In genomic region chr11:103292152-103292889, GRCm38 (mm10) we compare ENCODE assay signal across 8 mouse cellular contexts. TPM values are rescaled to one million over a fixed set of nuclear protein-coding genes. Genes with fewer than 3 reads are reported as not detected.
DNase-seq lines count a peak whose midpoint lies in the region; ATAC-seq and TF ChIP-seq lines count a peak whose summit lies in the region.

No protein-coding gene starts in this region.

- peak; percentile 67; the same call in 1 of the 2 replicates for ATAC-seq in hindbrain, postnatal 0 days
- ATAC-seq in hindbrain, embryonic 12.5 days (ENCODE audit: low FRiP score), result no peak
- ATAC-seq in heart, embryonic 11.5 days (replicated peaks; ENCODE audit: insufficient number of reproducible peaks, low FRiP score, low TSS enrichment), result no peak
- peak; percentile 76 for ATAC-seq in limb, embryonic 12.5 days (ENCODE audit: insufficient number of reproducible peaks, insufficient read depth, low FRiP score, low TSS enrichment, low read depth)
- ATAC-seq in monocyte, adult 5-6 weeks (replicated peaks; ENCODE audit: insufficient number of reproducible peaks, low FRiP score, low TSS enrichment, poor library complexity, severe bottlenecking), result no peak

- peak; percentile 42 for DNase-seq in hindbrain, postnatal 0 days (ENCODE audit: low spot score)
- peak; percentile 24 for DNase-seq in brain, adult 2 months (ENCODE audit: low read depth, low spot score)
- peak; percentile 52 to 79 for DNase-seq in urinary bladder, postnatal 36 days (ENCODE audit: low spot score in 2 of 2)
- no peak for DNase-seq in cerebellum, postnatal 4 days (ENCODE audit: low spot score in 2 of 2)

- no peaks in the 10 kb centered on the region for H3K36me3 ChIP-seq in hindbrain, postnatal 0 days (ENCODE audit: insufficient read depth, low read length)
- no peaks in the 10 kb centered on the region for H3K36me3 ChIP-seq in hindbrain, embryonic 12.5 days
- H3K36me3 ChIP-seq in heart, embryonic 11.5 days (ENCODE audit: control insufficient read depth, insufficient read depth, low read length), result no peaks in the 10 kb centered on the region
- H3K36me3 ChIP-seq in limb, embryonic 12.5 days, result no peaks in the 10 kb centered on the region

- WGBS in hindbrain, postnatal 0 days, result 22% methylated on average over 14 of the region's 14 CpGs
- 29% methylated on average over 14 of the region's 14 CpGs for WGBS in hindbrain, embryonic 12.5 days
- WGBS in heart, embryonic 11.5 days (ENCODE audit: insufficient replicate concordance), result 15% methylated on average over 14 of the region's 14 CpGs
- WGBS in limb, embryonic 12.5 days, result 7% methylated on average over 14 of the region's 14 CpGs

- no peak overlapping the region for H3K4me2 ChIP-seq in hindbrain, postnatal 0 days (ENCODE audit: low read depth, low read length)
- no peak overlapping the region for H3K4me2 ChIP-seq in hindbrain, embryonic 12.5 days (replicated peaks)
- H3K4me2 ChIP-seq in heart, embryonic 11.5 days, result peak overlapping the region; percentile 12
- H3K4me2 ChIP-seq in limb, embryonic 12.5 days, result peak overlapping the region; percentile 42

- H3K27me3 ChIP-seq in hindbrain, postnatal 0 days (ENCODE audit: insufficient read depth, low read length), result no peaks in the 10 kb centered on the region
- H3K27me3 ChIP-seq in hindbrain, embryonic 12.5 days, result no peaks in the 10 kb centered on the region; the same call in 1 of the 2 replicates
- no peaks in the 10 kb centered on the region for H3K27me3 ChIP-seq in heart, embryonic 11.5 days (ENCODE audit: control insufficient read depth, insufficient read depth, low read length)
- H3K27me3 ChIP-seq in limb, embryonic 12.5 days, result no peaks in the 10 kb centered on the region

- no peak for TF ChIP-seq CTCF in hindbrain, postnatal 0 days (IDR thresholded peaks at IDR 0.05; ENCODE audit: low read depth)

- no peak overlapping the region for H3K4me3 ChIP-seq in hindbrain, postnatal 0 days (ENCODE audit: low read length)
- H3K4me3 ChIP-seq in hindbrain, embryonic 12.5 days, result no peak overlapping the region
- no peak overlapping the region for H3K4me3 ChIP-seq in heart, embryonic 11.5 days (ENCODE audit: low read depth, low read length)
- 0 out of 2 replicates have a peak overlapping the region, but pooled peaks have one; percentile 6 for H3K4me3 ChIP-seq in limb, embryonic 12.5 days (replicated peaks)

- H3K9ac ChIP-seq in hindbrain, postnatal 0 days (replicated peaks; ENCODE audit: low read length), result no peak overlapping the region
- H3K9ac ChIP-seq in hindbrain, embryonic 12.5 days, result no peak overlapping the region
- no peak overlapping the region for H3K9ac ChIP-seq in heart, embryonic 11.5 days (ENCODE audit: low read depth, low read length)
- H3K9ac ChIP-seq in limb, embryonic 12.5 days (replicated peaks), result no peak overlapping the region

- H3K27ac ChIP-seq in hindbrain, postnatal 0 days, result peak overlapping the region; percentile 5; the same call in 1 of the 2 replicates
- H3K27ac ChIP-seq in hindbrain, embryonic 12.5 days, result no peak overlapping the region
- no peak overlapping the region for H3K27ac ChIP-seq in heart, embryonic 11.5 days (ENCODE audit: low read depth, low read length)
- peak overlapping the region; percentile 36 for H3K27ac ChIP-seq in limb, embryonic 12.5 days

- H3K4me1 ChIP-seq in hindbrain, postnatal 0 days (ENCODE audit: insufficient read depth, low read length), result no peaks in the 10 kb centered on the region
- H3K4me1 ChIP-seq in hindbrain, embryonic 12.5 days, result peaks cover 5% of the 10 kb centered on the region; the same call in 1 of the 2 replicates
- peaks cover 6% of the 10 kb centered on the region for H3K4me1 ChIP-seq in heart, embryonic 11.5 days (ENCODE audit: control insufficient read depth, insufficient read depth, low read length)
- H3K4me1 ChIP-seq in limb, embryonic 12.5 days (replicated peaks), result peaks cover 17% of the 10 kb centered on the region

- H3K9me3 ChIP-seq in hindbrain, postnatal 0 days (ENCODE audit: low read length), result no peaks in the 10 kb centered on the region
- H3K9me3 ChIP-seq in hindbrain, embryonic 12.5 days (replicated peaks), result no peaks in the 10 kb centered on the region
- no peaks in the 10 kb centered on the region for H3K9me3 ChIP-seq in heart, embryonic 11.5 days (replicated peaks; ENCODE audit: control insufficient read depth, low read length)
- no peaks in the 10 kb centered on the region for H3K9me3 ChIP-seq in limb, embryonic 12.5 days

RNA-seq across cellular contexts. Expression of gene Map3k14, which starts 25.0 kb away (rescaled TPM):
- 6.7 and 9.3 TPM in 2 replicates for total RNA-seq in hindbrain, postnatal 0 days (2014; rRNA removed)
- polyA plus RNA-seq in hindbrain, postnatal 0 days (2015; fragmentation: Nextera tagmentation; extraction: Ambion mirVana), result 1.2 and 1.5 TPM in 2 replicates
- 3.9 and 4.8 TPM in 2 replicates for polyA plus RNA-seq in hindbrain, embryonic 12.5 days (2016; fragmentation: Nextera tagmentation; extraction: Ambion mirVana)
- polyA plus RNA-seq in heart, embryonic 11.5 days (2014; fragmentation: Nextera tagmentation; extraction: Ambion mirVana), result 1.4 and 1.7 TPM in 2 replicates
- polyA plus RNA-seq in limb, embryonic 12.5 days (2016; fragmentation: Nextera tagmentation; extraction: Ambion mirVana), result 4.2 and 4.7 TPM in 2 replicates
- total RNA-seq in monocyte, adult 5-6 weeks (2017), result 72.0 to 89.0 TPM (median 88.0 TPM) in 3 replicates

Comparison
In these comparisons a context has a peak if more than half of its experiments do, and no peak if none do; other contexts are left out.
1. ATAC-seq: peak in hindbrain, postnatal 0 days (single experiment) and limb, embryonic 12.5 days (single experiment); none in hindbrain, embryonic 12.5 days (single experiment), heart, embryonic 11.5 days (single experiment) and monocyte, adult 5-6 weeks (single experiment).
2. H3K27ac ChIP-seq: peak in hindbrain, postnatal 0 days (single experiment) and limb, embryonic 12.5 days (single experiment); none in hindbrain, embryonic 12.5 days (single experiment) and heart, embryonic 11.5 days (single experiment).
3. DNase-seq: peak in hindbrain, postnatal 0 days (single experiment), brain, adult 2 months (single experiment) and urinary bladder, postnatal 36 days (2 of 2); none in cerebellum, postnatal 4 days (0 of 2).
4. H3K4me2 ChIP-seq: peak in heart, embryonic 11.5 days (single experiment) and limb, embryonic 12.5 days (single experiment); none in hindbrain, postnatal 0 days (single experiment) and hindbrain, embryonic 12.5 days (single experiment).